Mouse (Mus musculus): Measurements from ENCODE around the gene Plpp4.

Gene Plpp4

GRCm38 (mm10) chr7:129303356-129303755 lies 46.5 kb downstream of the Plpp4 start:
- no peak for DNase-seq

- DNase-seq, result peak; percentile 11
Observed at GRCm38 (mm10) chr7:129307042-129307825, 50.4 kb downstream of the Plpp4 start.

- no peak for DNase-seq
Observed at GRCm38 (mm10) chr7:129308661-129309060, 51.8 kb downstream of the Plpp4 start.

DNA sequence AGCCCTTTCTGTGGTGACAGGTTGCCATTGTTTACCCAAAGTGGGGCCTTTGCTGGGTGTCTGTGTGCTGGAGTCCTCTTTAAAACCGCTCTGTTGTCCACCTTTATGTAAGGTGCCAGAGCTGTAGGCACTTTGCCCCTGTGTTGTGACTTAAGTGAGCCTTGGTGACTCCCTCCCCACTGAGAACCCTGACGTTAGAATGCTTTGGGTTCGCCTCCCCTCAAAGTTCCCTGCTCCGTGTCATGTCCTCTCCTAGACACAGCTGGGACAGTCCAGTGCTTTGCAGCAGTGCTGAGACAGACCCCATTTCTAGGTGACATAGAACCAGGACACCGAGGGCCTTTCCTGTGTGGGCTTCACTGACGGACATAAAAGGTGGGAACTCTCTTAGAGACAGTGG lies 55.7 kb downstream of the Plpp4 start:
- DNase-seq, result no peak

DNA sequence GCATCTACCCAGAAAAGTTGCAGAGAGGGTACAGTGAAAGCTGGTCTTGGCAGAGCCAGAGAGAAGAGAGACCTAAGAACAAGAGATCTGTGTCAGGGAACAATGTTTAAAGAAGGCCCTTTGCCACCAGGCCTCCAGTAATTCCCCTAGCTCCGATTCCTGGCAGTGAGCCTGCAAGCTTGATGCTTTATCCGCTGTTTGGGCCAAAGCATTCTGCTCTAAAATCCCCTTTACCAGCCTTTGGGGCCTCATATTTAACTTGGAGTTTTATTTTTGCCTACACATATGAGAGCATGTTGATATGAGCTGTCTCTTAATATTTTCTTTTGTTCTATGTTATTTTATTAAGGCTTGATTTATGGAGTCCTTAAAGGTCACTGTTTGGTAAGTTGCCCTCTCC lies 57.1 kb downstream of the Plpp4 start:
- DNase-seq, result no peak

GRCm38 (mm10) chr7:129340096-129340495 lies 83.3 kb downstream of the Plpp4 start:
- no peak for DNase-seq

DNA sequence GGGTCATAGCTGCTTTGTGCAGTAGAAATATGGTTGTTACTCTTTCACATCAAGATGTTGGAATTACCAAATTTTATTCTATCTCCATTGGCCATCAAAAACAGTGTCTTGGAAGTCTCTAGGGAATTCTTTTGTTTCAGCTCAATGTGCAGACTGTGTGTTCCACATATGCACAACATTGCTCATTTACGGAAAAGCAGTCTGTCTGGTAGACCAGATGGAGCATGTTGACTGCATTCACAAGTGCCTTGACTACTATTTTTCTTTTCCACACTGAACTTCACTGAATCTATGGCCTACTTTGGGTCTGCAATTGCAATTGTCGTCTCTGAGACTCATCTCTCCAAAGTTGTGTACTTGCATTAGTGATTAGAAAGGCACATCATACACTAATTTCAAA lies 98.7 kb downstream of the Plpp4 start:
- DNase-seq, result no peak

- peak; percentile 63 for DNase-seq
Observed at GRCm38 (mm10) chr7:129375306-129375705, 118.5 kb downstream of the Plpp4 start.

DNA sequence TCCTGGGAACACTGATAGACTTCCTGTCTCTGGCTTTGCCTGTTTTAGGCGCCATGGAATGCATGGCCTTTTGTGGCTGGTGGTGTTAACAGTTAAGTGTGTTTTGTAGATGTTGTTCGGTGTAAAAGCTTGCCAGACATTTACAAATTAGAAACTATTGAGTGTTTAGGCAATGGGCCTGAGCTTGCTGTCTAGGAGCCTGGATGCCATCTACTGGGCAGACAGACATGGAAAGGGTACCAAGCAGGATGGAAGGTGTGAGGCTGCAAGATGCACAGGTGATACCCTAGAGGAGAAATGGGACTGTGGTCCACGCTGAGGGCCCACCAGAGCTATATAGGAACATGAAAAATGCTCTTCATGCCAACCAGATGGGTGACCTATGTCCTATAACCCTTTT lies 128.3 kb downstream of the Plpp4 start:
- no peak for DNase-seq

DNA sequence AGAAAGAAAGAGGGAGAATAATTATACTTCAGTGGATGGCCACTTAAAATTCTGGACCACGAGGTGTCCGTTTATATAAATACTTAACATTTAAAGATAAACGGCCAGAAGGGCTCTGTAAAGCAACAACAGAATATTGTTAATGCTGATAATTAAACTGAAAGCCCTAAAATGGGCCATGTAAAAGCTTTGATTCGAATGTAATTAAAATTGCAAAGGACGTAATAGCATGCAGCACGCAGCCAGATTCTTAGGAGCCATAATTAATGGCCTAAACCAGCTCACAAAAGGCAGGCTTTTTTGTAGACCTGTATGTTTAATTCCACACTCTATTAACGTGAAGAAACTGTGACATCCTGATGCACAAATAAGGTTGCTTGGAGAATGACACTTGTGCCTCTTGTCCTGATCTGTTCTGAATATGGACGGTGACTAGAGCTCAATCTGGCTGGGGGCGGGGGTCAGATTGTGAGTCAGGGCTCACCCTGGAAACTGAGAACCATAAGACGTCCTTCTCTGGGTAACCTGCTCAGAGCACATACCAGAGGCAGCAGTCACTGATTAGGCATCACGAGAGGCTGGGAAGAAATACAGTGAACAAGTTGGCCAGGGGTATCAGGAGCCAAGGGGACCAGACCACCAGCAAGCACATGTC lies 136.1 kb downstream of the Plpp4 start:
- no peak for DNase-seq

- DNase-seq, result no peak
Observed at GRCm38 (mm10) chr7:129396561-129396960, 139.7 kb downstream of the Plpp4 start.

GRCm38 (mm10) chr7:129399071-129399470 lies 142.2 kb downstream of the Plpp4 start:
- DNase-seq, result no peak

DNA sequence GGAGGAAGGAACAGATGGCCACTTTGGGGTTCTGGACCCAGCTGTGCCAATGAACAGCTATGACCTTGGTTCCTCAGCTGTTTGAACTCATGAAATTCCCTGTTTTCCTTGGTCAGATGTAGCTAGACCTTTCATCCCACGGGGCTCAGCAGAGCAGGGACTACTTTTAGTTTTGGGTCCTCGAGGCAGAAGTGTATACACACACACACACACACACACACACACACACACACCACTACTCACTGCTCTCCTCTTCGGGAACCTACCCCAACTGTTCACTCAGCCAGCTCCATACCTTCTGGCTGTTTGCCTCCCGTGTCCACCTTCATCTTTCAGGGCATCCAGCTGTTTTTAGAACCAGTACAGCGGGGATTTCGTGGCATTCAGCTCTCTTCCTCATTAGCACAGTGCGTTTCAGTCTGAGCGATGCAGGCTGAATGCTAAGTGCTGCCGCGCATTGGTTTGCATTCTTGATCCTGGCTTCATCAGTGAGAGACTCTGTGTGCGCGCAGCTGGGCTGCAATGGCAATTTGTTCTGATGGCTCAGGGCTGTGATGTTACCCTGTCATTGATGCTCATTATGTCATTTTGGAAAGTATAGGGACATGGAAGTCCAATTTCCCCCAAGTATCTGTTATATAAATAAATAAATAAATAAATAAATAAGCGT lies 146.0 kb downstream of the Plpp4 start:
- DNase-seq, result no peak

DNA sequence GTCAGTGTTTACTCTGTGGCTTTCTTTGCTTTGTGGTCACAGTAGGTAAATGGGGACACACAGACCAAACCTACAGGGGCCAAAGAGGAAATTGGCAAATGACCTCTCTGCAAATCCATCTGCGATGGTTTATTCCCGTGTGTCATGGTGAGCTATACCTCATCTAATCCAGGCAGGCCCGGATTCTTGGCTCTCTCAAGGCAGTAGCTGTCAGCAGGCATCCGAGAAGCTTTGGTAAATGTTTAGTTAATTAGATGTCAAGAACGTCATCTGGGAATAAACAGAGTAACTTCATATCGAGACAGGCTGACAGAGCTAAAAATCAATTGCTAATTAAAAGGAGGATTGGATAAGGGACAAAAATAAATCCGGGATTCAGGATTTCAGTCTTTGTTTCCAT lies 149.2 kb downstream of the Plpp4 start:
- DNase-seq, result no peak

DNA sequence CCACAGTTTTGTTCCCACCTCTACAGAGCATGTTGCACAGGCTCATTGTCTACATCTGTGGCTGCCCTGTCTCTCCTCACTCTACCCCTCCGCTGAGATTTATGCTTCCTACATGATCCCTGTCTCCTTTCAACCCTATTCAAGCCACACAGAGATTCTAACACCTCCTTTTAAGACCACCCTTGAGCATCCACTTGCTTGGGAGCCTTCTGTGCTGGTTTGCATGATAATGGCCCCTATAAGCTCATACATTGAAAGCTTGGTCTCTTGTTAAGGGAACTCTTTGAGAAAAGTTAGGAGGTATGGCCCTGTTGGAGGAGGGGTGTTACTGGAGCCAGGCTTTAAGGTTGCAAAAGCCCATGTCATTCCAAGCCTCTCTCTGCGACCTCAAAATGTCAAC lies 155.9 kb downstream of the Plpp4 start:
- DNase-seq, result no peak

- DNase-seq, result no peak
Observed at GRCm38 (mm10) chr7:129415179-129415578, 158.3 kb downstream of the Plpp4 start.

DNA sequence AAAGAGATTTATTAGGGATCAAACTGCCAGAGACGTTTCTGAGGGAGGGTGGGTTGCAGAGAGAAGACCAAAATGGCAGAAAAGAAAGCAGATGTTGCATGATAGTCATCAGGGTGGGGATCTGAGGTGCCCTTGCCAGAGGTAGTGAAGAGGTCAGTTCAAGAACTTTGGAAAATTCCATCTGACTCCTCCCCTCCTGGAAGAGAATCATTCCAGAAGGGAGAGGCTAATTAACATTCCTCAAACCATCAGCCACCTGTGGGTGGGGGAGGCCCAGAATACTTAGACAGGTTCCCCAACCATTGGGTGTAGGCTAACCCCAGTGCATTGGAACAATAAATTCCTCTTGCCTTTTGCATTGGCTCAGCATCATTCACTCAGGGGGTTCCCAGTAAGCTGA lies 164.3 kb downstream of the Plpp4 start:
- DNase-seq, result no peak

- no peak for DNase-seq
Observed at GRCm38 (mm10) chr7:129425554-129425953, 168.7 kb downstream of the Plpp4 start.

DNA sequence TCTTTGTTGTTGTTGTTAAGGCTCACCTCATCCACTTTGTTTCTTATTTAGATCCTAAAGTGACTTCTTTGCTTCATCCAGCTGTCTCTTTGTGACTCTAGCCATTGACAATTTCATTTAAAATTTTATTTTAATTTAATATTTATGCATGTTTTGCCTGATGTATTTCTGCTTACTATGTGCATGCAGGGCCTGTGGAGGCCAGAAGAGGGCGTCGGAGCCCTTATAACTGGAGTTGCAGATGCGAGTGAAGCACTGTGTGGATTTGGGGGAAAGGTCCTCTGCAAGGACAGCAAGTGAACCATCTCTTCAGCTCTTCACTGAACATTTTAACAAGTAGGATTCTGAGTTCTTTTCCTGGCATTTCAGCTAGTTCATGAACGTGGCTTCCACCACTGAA lies 172.0 kb downstream of the Plpp4 start:
- no peak for DNase-seq

GRCm38 (mm10) chr7:129429903-129430302 lies 173.1 kb downstream of the Plpp4 start:
- no peak for DNase-seq
